Comparison of ENCODE assay signal across 27 mouse cellular contexts in the genomic region with DNA sequence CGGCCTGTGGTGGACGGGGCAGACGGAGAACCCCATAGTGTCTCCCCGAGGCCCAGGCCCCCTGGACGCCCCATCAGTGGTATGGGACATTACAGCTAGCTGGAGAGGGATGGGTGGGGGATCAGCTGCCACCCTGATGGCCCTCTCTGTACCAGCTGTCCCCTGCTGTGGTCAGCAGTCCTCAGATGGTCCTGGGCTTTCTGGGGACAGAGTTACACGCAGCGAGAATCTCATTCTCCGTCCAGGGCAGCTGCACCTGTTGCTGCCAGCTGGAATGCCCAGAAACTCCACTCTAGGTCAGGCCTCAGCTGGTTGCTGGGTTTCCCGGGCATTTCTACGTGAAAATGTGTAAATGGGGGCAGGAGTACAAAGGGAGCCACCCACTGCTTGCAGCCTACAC. TPM values are rescaled to one million over a fixed set of nuclear protein-coding genes. Genes with fewer than 3 reads are reported as not detected.
"Had no signal": no experiment of that assay in that cellular context is flagged by ENCODE, and none has a peak within 500 bp of the region (broad histone marks: within the 10 kb centered on the region; RNA-seq: fewer than 3 reads in every experiment).

No protein-coding gene starts in this region.

- H3K27ac ChIP-seq: heart, adult 2 months; heart, embryonic 13.5 days; heart, embryonic 15.5 days; hindbrain, embryonic 13.5 days; hindbrain, embryonic 15.5 days; hindbrain, postnatal 0 days; kidney, embryonic 15.5 days; kidney, postnatal 0 days; limb, embryonic 12.5 days; limb, embryonic 15.5 days; liver, embryonic 12.5 days; liver, embryonic 14.5 days had no signal

- H3K4me2 ChIP-seq: heart, embryonic 11.5 days; heart, embryonic 13.5 days; heart, embryonic 15.5 days; hindbrain, embryonic 13.5 days; hindbrain, embryonic 15.5 days; kidney, embryonic 15.5 days; limb, embryonic 12.5 days; limb, embryonic 15.5 days; liver, embryonic 12.5 days had no signal

- H3K4me3 ChIP-seq: heart, adult 2 months; heart, embryonic 13.5 days; heart, embryonic 15.5 days; hindbrain, embryonic 13.5 days; hindbrain, embryonic 15.5 days; kidney, embryonic 15.5 days; limb, embryonic 12.5 days; limb, embryonic 15.5 days; liver, embryonic 12.5 days had no signal

- H3K27me3 ChIP-seq: heart, embryonic 13.5 days; heart, embryonic 15.5 days; hindbrain, embryonic 13.5 days; hindbrain, embryonic 15.5 days; kidney, embryonic 15.5 days; limb, embryonic 12.5 days; limb, embryonic 15.5 days; liver, embryonic 12.5 days had no signal

- DNase-seq: forebrain, postnatal 0 days; gastrocnemius, postnatal 10 days; heart, adult 11 months; heart, adult 2 months; heart, postnatal 14 days; heart, postnatal 36 days; kidney, adult 11 months; kidney, adult 2 months; kidney, adult 9 months; kidney, postnatal 14 days; kidney, postnatal 36 days; layer of hippocampus, adult 9-11 months; layer of hippocampus, postnatal 36 days; left cerebral cortex, postnatal 4 days had no signal

RNA-seq across cellular contexts. Expression of a gene that starts 21.0 kb away (rescaled TPM):
- total RNA-seq: hematopoietic stem cell, adult 5-6 weeks had no signal
